Mouse (Mus musculus): Measurements from ENCODE around the gene Fam20c.

The Fam20c gene

DNA sequence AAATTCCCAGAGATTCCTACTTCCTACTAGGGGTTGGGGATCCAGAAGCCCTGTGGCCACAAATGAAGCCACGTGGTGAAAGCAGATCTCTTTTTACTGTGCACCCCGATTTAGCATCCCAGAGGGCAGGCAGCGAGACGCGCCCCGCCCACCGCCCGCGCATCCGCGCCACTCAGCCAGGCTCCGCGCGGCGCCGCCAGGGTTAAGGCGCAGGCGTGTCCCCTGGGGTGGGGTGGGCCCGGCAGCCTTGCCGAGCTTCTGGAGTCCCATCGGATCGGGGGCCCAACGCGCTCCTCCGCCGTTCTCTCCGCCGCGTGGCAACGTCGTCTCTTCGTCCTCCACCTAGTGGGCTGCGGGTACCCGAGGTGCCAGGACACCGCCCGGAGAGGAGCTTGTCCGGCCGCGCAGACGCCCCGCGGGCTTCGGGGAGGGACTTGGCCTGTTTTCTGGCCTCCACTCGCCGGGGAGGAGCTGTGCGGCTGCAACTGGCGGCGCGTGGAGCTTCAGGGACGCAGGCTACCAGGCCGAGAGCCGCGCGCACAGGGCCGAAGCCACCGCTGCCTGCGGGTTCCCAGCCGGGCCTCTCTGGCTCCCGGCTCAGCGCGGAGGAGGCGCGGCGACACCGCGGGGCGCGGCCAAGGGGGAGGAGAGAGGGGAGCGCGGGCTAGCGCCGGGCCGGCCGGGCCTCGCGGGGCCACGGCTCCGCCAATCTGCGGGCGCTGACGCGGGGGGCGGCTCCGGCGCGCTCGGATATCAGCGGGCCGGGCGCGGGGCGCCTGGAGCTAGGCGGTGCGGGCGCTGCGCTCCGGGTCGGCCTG lies at the start of gene Fam20c:
TSS of gene Fam20c (plus strand) at position 212 of the 818 bp plus-strand sequence.
- DNase-seq (ENCODE audit: extremely low read depth, insufficient read length, low spot score) = peak; percentile 88

DNA sequence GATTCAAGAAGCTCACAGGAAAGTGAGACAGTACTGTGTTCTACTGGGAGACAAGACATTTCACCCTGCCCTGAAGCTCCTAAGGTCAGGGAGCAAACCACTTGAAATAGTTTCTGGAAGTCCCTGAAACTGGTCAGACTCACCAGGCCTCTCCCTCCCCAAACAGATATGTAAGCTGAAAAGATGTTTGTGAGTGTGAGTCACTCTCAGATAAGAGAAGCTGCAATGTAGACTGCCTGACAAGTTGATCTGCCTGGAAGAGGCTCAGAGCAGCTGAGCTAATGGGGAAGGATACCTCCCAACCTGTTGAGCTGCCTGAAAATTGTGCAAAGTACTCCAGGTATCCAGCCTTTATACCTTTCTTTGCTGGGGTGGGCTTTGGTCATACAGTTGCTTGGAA lies 46.9 kb upstream of the Fam20c start:
- DNase-seq (ENCODE audit: extremely low read depth, insufficient read length, low spot score) = no peak

DNA sequence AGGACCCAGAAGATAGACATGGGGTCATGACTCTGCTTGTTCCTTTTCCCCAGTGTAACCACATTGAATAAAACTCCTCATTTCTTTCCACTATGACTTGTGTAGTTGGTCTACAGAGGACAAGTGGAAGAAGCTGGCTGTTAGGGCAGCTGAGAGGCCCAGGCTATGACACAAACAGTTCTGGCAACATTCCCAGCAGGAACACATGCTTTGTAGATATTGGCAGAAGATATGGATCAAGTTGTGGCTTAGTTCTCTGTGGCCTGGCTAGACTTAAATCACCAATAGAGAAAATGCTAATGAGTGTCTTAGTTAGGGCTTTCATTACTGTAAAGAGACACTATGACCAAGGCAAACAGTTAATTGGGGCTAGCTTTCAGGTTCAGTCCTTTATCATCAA lies 45.7 kb upstream of the Fam20c start:
- no peak for DNase-seq (ENCODE audit: extremely low read depth, insufficient read length, low spot score)

GRCm38 (mm10) chr5:138715561-138716095 lies 38.7 kb upstream of the Fam20c start:
- DNase-seq (ENCODE audit: extremely low read depth, insufficient read length, low spot score) = no peak

- DNase-seq (ENCODE audit: extremely low read depth, insufficient read length, low spot score) = no peak
These were observed 33.8 kb upstream of the Fam20c start for GRCm38 (mm10) chr5:138720329-138721190.

- DNase-seq (ENCODE audit: extremely low read depth, insufficient read length, low spot score) = peak; percentile 26
These were observed 29.9 kb upstream of the Fam20c start for GRCm38 (mm10) chr5:138724417-138724816.

- no peak for DNase-seq (ENCODE audit: extremely low read depth, insufficient read length, low spot score)
These were observed 29.2 kb upstream of the Fam20c start for GRCm38 (mm10) chr5:138725151-138725550.

DNA sequence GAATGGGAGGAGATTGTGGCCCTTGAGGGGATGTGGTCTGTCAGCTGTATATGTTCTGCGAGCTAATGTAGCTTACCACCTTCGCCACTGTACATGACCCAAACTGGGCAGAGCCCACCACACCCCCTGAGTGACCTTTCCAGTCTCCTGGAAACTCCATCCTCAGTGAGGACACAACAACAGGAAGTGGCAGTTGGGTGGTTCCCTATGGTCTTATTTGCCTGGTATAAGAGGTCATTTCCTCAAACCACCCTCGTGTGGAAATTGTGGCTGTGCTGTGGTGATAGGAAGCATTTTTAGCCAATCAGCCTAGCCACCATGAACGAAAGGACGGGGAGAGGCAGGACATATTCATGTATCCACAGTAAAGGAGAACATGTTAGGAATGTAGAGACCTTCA lies 23.5 kb upstream of the Fam20c start:
- DNase-seq (ENCODE audit: extremely low read depth, insufficient read length, low spot score) = no peak

GRCm38 (mm10) chr5:138733317-138733899 lies 20.9 kb upstream of the Fam20c start:
- DNase-seq (ENCODE audit: extremely low read depth, insufficient read length, low spot score) = no peak

GRCm38 (mm10) chr5:138734018-138734417 lies 20.3 kb upstream of the Fam20c start:
- DNase-seq (ENCODE audit: extremely low read depth, insufficient read length, low spot score) = no peak

DNA sequence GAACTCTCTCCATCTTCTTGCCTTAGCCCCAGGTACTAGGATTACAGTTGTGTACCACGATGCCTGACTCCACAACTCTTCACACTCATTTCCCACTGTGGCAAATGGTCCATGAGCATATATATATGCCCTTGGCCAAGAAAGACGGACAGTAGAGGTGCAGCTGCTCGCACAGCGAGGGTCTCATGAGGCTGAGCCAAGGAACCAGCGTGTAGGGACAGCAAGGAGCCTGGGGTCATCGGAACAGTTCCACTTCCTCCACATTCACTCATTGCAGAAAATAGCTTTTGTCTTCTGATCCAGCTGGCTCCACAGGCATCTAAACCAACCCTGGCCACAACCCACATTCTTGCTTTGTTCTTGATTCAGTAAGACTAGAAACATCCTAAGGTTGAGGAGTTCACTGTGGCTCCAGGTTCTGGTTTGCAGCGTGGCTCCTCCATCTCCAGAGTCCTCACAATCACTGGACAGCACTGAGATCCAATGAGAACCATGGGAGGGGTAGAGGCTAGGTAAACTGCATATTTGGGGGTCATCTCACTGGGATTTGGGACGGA lies 19.0 kb upstream of the Fam20c start:
- no peak for DNase-seq (ENCODE audit: extremely low read depth, insufficient read length, low spot score)

DNA sequence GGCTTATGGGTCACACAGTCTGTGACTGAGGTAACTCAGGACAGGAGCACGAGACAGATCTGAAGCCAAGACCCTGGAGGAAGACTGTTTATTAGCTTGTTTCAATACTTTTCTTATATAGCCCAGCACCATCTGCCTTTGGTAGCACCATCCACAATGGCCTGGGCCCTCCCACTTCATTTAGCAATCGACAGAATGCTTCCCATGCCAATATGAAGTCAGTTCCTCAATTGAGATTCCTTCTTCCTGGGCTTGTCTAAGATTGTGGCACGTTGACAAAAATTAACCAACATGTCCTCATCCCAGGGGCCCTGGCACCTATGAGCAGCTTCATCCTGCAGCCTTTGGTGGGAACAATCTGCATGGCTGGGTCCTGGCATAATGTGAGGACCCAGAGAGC lies 14.2 kb upstream of the Fam20c start:
- DNase-seq (ENCODE audit: extremely low read depth, insufficient read length, low spot score) = no peak

DNA sequence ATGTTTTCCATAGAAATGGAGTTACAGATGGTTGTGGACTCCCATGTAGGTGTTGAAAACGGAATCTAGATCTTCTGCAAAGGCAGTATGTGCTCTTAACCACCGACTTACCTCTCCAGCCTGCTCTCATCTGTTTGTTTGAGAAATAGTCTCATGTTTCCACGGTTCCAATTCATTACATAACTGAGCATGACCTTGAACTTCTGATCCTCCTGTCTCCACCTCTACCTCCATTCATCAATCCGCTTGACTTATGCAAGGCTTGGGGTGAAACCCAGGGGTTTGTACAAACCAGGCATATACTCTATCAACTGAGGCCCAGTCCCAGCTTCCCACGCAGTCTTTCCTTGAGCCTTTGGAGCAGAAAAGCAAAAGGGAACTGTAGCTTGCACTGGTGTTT lies 12.8 kb upstream of the Fam20c start:
- no peak for DNase-seq (ENCODE audit: extremely low read depth, insufficient read length, low spot score)

DNA sequence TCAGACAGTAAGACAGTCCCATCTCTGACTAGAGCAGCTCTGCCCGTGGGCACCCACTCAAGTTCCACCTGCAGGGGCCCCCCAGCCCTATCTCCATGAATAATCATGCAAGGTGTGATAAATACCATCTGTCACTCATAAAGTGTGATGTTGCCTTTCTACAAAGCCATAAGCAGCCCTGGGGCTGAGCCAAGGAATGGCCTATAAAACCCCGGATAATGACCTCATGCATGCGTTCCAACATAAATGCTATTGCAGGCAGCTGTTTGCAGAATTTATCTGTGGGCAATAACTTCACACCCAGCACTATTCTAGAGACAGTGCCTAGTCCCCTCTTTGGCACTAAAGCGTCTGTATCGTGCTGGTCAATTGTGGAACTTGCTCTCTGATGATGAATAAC lies 12.0 kb upstream of the Fam20c start:
- DNase-seq (ENCODE audit: extremely low read depth, insufficient read length, low spot score) = no peak

- no peak for DNase-seq (ENCODE audit: extremely low read depth, insufficient read length, low spot score)
These were observed 10.7 kb upstream of the Fam20c start for GRCm38 (mm10) chr5:138743631-138744030.

DNA sequence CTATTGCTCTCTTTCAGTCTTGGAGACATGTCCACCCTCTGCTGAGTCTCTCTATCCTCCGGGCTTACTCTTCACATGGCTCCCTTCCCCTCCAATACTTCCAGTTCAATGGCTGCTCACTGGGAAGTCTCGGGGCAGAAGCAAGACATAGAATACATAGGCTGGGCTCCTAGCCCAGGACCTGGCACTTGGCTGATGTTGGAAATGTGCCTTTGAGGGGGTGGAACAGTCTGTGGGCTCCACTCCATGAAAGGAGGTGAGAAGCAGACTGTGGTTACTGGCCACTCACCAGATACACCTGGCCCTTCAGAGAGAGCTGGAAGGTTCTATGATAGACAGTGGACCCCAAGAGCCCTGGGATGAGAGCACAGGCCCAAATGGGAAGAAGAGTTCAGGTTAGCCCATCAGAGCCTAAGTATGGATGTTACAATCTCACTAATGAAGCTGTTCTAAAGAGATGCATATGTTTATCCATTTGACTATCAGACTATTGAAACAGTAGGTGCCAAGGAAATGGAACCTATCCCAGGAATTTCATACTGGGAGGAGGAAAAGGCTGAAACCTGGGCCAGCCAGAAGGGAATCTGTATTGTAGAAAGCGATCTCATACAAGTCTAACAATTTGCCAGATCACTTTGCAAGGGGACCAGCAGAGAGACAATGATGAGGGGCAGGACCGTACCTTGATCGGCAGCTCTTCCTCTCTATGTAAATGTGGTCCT lies 8.8 kb upstream of the Fam20c start:
- no peak for DNase-seq (ENCODE audit: extremely low read depth, insufficient read length, low spot score)

- DNase-seq (ENCODE audit: extremely low read depth, insufficient read length, low spot score) = no peak
These were observed 1.0 kb upstream of the Fam20c start for GRCm38 (mm10) chr5:138753269-138753668.

GRCm38 (mm10) chr5:138753946-138754302 lies 390 bp upstream of the Fam20c start:
- DNase-seq (ENCODE audit: extremely low read depth, insufficient read length, low spot score) = no peak

DNA sequence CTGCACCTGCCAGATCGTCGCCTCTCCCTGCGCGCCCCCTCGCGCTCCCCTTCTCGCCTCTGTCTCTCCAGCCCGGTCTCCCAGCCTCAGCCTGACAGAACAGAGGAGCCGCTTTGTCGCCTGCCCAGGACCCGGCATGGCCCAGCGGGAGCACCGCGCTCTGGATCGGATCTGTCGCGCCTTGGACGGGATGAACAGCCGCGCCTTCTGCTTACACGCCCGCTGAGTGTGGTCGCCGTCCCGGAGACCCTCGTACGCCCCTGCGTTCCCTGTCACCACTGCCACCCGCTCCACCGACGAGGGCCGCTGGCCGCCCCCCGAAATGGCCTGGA lies 773 bp downstream of the Fam20c start:
- DNase-seq (ENCODE audit: extremely low read depth, insufficient read length, low spot score) = no peak
